Mouse (Mus musculus): ENCODE data around the gene Slc7a15. TPM values are rescaled to one million over a fixed set of nuclear protein-coding genes. Genes with fewer than 3 reads are reported as not detected.
A peak's percentile ranks its signal among the peaks of the same experiment; 100 is the strongest.
"Not testable (repeated sequence)": the region's sequence is repeated elsewhere in the genome, so short reads cannot be mapped to it uniquely, and the experiment has no call there.

Slc7a15 gene
- polyA plus RNA-seq (2021), result 0.06 TPM

DNA sequence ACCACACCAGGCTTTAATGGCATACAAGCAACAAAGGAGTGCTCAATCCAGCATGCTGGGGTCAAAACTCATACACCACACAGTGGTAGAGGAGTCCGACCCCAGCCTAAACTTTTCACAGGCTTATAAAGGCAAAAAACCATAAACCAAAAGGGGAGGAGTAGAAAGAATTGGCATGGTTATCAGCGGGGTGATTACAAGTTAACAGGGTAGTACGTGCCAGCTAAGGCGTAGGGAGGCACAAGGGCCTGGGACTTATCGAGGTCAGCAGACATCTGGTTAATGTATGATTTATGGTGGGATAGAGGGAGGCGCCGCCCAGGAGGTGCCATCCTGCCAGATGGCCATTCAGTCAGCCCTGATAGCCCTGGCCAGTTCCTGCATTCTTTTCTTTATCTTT, at the start of gene Slc7a15:
Gene Slc7a15 (minus strand): TSS at position 101 of the 400 bp plus-strand sequence.
- ATAC-seq; DNase-seq (ENCODE audit: low read depth, low spot score); CTCF ChIA-PET; in situ Hi-C loops (cut with MboI; ENCODE audit: low pct_unique_long_range_greater_than_20kb); H3K27me3 ChIP-seq; POLR2A ChIA-PET: not testable (repeated sequence)

DNA sequence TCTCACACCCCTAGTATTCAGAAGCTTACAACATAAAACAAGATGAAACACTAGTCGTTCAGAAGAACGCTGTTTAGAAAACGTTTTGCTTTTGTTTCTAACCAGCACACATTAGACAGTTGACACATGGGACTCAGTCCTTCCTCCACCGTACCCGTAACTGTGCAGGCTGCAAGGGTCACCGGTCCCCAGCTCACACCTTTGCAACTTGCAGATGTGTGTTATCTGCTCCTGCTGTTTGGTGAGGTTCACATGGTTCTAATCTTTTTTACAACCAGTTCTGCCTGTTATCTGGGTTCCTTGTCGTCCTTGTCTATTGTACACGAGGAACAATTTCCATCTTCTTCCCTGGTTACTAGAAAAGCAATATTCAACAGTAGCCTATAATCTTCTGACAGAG, 49.3 kb upstream of the Slc7a15 start:
- in situ Hi-C loops (cut with MboI; ENCODE audit: low pct_unique_long_range_greater_than_20kb); DNase-seq (ENCODE audit: low read depth, low spot score); ATAC-seq; H3K27me3 ChIP-seq; POLR2A ChIA-PET: not testable (repeated sequence)
- CTCF ChIA-PET, result interaction anchor here (1.0 kb wide), 1 partner anchor 13 kb away, joined by 3 read pairs; no protein-coding TSS in a partner anchor

- ATAC-seq, result no peak
- ChIA-PET CTCF (no interaction called here), POLR2A (no interaction called here)
- no peaks in the 10 kb centered on the region for H3K27me3 ChIP-seq
- DNase-seq (ENCODE audit: low read depth, low spot score), result no peak
- in situ Hi-C loops (cut with MboI; ENCODE audit: low pct_unique_long_range_greater_than_20kb), result no loop called here
- no peak for TF ChIP-seq CTCF (IDR thresholded peaks at IDR 0.05)
Observed at GRCm38 (mm10) chr12:8641425-8641735, 42.5 kb upstream of the Slc7a15 start.

DNA sequence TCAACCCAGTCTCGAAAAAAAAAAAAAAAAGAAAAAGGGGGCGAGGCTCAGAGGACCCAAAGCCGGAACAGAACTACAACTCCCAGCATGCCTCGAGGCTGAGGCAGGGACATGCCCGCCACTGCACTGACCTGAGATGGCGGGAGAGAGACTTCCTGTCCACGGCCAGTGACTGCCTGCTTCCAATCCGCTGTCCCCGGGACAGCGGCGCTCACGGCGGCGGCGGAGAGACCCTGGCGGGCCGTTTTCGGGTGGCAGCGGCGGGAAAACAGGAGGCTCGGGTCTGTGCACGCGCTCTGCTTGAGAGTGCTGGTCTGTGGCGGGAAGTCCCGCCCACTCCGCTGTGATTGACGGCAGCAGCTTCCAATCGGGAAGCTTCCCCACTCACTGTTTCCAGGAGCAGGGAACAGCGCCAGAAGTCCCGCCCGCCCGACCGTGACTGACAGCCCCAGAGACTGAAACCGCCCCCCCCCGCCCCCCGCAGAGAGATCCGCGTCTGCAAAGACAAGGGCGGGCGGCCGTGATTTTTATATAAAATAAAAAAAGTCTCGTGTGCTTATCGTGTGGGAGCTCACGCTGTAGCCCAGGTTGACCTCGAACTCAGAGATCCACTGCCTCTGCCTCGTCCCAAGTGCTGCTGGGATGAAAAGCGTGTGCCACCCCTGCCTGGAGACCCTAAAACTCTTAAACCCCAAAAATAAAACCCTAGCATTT, 42.0 kb upstream of the Slc7a15 start:
- DNase-seq (ENCODE audit: low read depth, low spot score) (peak; percentile 75), ATAC-seq (peak; percentile 96)
- TF ChIP-seq CTCF (IDR thresholded peaks at IDR 0.05), result no peak
- in situ Hi-C loops (cut with MboI; ENCODE audit: low pct_unique_long_range_greater_than_20kb), result no loop called here
- ChIA-PET CTCF (interaction anchor here (1.0 kb wide), 1 partner anchor 58 kb away, joined by 3 read pairs; no protein-coding TSS in a partner anchor), POLR2A (no interaction called here)
- no peaks in the 10 kb centered on the region for H3K27me3 ChIP-seq

DNA sequence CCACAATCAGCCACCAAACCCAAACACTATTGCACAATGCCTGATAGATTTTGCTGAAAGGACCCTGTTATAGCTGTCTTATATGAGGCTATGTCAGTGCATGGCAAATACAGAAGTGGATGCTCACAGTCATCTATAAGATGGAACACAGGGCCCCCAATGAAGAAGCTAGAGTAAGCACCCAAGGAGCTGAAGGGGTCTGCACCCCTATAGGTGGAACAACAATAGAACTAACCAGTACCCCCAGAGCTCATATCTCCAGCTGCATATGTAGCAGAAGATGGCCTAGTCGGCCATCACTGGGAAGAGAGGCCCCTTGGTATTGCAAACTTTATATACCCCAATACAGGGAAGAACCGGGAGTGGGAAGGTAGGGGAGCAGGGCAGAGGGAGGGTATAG, 41.3 kb upstream of the Slc7a15 start:
- in situ Hi-C loops (cut with MboI; ENCODE audit: low pct_unique_long_range_greater_than_20kb); DNase-seq (ENCODE audit: low read depth, low spot score); ATAC-seq; POLR2A ChIA-PET; H3K27me3 ChIP-seq: not testable (repeated sequence)
- CTCF ChIA-PET, result interaction anchor here (1.0 kb wide), 1 partner anchor 58 kb away, joined by 3 read pairs; no protein-coding TSS in a partner anchor

GRCm38 (mm10) chr12:8638411-8639087, 39.7 kb upstream of the Slc7a15 start:
- POLR2A ChIA-PET; in situ Hi-C loops (cut with MboI; ENCODE audit: low pct_unique_long_range_greater_than_20kb); H3K27me3 ChIP-seq; ATAC-seq; CTCF ChIA-PET; DNase-seq (ENCODE audit: low read depth, low spot score): not testable (repeated sequence)
- TF ChIP-seq CTCF (IDR thresholded peaks at IDR 0.05), result peak; percentile 78

DNA sequence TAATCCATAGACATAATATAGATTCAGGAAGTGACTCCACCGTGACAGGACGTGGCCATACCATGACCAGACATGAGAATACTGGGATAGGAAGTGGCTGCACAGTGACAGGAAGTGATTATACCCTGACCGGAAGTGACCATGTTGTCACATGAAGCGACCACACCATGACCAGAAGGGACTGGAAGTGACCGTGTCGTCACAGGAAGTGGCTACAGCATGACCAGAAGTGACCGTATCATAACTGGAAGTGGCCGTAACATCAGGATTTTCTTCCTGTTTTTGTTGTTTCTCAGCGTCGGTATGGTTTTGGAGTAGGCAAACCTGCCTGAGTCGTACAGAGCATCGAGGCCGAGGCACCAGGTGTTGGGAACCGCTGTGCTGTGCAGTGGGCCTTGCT, 38.1 kb upstream of the Slc7a15 start:
- no peak for TF ChIP-seq CTCF (IDR thresholded peaks at IDR 0.05)
- DNase-seq (ENCODE audit: low read depth, low spot score) (no peak), ATAC-seq (no peak)
- in situ Hi-C loops (cut with MboI; ENCODE audit: low pct_unique_long_range_greater_than_20kb), result no loop called here
- ChIA-PET CTCF (no interaction called here), POLR2A (no interaction called here)
- no peaks in the 10 kb centered on the region for H3K27me3 ChIP-seq

DNA sequence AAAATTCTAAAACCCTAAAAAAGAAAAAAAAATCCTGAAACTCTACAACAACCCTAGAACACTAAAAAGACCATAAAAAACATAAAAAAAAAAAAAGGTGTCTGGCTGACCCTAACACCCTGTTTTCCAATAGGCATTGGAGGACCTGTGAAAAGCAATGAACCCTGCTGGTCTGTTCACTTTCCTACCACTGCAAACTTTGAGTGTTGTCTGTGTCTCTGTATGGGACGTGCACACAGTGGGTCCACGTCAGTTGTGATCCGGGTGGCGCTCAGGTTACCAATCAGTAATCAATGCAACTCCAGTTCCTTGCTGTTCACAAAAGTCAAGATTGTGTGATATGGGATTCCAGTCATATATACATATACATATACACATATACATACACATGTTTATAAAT, 36.7 kb upstream of the Slc7a15 start:
- CTCF ChIA-PET, result no interaction called here

GRCm38 (mm10) chr12:8634306-8634705, 35.4 kb upstream of the Slc7a15 start:
- ATAC-seq (no peak), DNase-seq (ENCODE audit: low read depth, low spot score) (no peak)
- H3K27me3 ChIP-seq, result no peaks in the 10 kb centered on the region
- ChIA-PET POLR2A (interaction anchor here (0.6 kb wide), 1 partner anchor 160 kb away, joined by 3 read pairs; no protein-coding TSS in a partner anchor), CTCF (no interaction called here)
- in situ Hi-C loops (cut with MboI; ENCODE audit: low pct_unique_long_range_greater_than_20kb), result no loop called here
- no peak for TF ChIP-seq CTCF (IDR thresholded peaks at IDR 0.05)

More for the DNA sequence above, 36.7 kb upstream of the Slc7a15 start:
- DNase-seq (ENCODE audit: low read depth, low spot score) (no peak), ATAC-seq (no peak)
- in situ Hi-C loops (cut with MboI; ENCODE audit: low pct_unique_long_range_greater_than_20kb), result no loop called here
- no peaks in the 10 kb centered on the region for H3K27me3 ChIP-seq
- POLR2A ChIA-PET, result no interaction called here
- TF ChIP-seq CTCF (IDR thresholded peaks at IDR 0.05), result no peak

GRCm38 (mm10) chr12:8632737-8633365, 34.0 kb upstream of the Slc7a15 start:
- no peak for ATAC-seq
- no peak for TF ChIP-seq CTCF (IDR thresholded peaks at IDR 0.05)
- in situ Hi-C loops (cut with MboI; ENCODE audit: low pct_unique_long_range_greater_than_20kb), result no loop called here
- no peak for DNase-seq (ENCODE audit: low read depth, low spot score)
- CTCF ChIA-PET, result no interaction called here
- no peaks in the 10 kb centered on the region for H3K27me3 ChIP-seq
- POLR2A ChIA-PET, result no interaction called here

DNA sequence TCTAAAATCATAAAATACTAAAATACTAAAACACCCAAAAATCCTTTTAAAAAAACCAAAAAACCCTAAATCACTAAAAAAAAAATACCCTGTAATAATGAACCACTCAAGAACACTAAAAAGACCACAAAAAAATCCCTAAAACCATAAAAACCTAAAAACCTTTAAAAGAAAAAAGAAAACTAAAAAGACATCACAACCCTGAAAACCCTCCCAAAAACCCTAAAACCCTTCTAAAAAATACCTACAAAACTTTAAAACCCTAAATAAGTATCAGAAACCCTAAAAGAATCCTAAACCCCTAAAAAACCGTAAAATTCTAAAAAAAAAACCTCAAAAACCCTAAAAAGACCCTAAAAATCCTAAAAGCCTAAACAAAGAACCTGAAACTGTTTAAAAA, 32.8 kb upstream of the Slc7a15 start:
- in situ Hi-C loops (cut with MboI; ENCODE audit: low pct_unique_long_range_greater_than_20kb), result no loop called here
- DNase-seq (ENCODE audit: low read depth, low spot score) (no peak), ATAC-seq (no peak)
- ChIA-PET CTCF (no interaction called here), POLR2A (no interaction called here)
- H3K27me3 ChIP-seq, result no peaks in the 10 kb centered on the region
- no peak for TF ChIP-seq CTCF (IDR thresholded peaks at IDR 0.05)

Data from Patski (cell line).